Mouse (Mus musculus) neural tube, embryonic 11.5 days (tissue): ENCODE results near the gene Tfcp2l1. TPM values are rescaled to one million over a fixed set of nuclear protein-coding genes. Genes with fewer than 3 reads are reported as not detected.

ENCODE experiments used
- ATAC-seq: fragments of 200-750 bp; cut with Nextera tagmentation; 2 replicates; pipeline ENCODE4 v1.8.0; 2017; ENCODE audit warnings: moderate number of reproducible peaks, mild to moderate bottlenecking, moderate TSS enrichment, moderate library complexity; ENCODE audit not compliant: insufficient read depth, low FRiP score, low TSS enrichment
- DNase-seq: peaks from one replicate; pipeline ENCODE4 v3.0.0-alpha.2; 2015; ENCODE audit warnings: low spot score
- H3K27ac ChIP-seq: fragments of 300-500 bp; sonication (generic); 2 replicates; pipeline ENCODE4 v1.5.1; 2014; ENCODE audit warnings: low read depth, mild to moderate bottlenecking, low read length
- H3K27me3 ChIP-seq: fragments of 300-500 bp; sonication (generic); 2 replicates; pipeline ENCODE4 v1.6.1; 2014; ENCODE audit warnings: mild to moderate bottlenecking, low read length, mixed read lengths; ENCODE audit not compliant: control insufficient read depth, insufficient read depth
- H3K36me3 ChIP-seq: fragments of 300-500 bp; sonication (generic); 2 replicates; pipeline ENCODE4 v1.6.1; 2014; ENCODE audit warnings: mild to moderate bottlenecking, low read length, moderate library complexity, mixed read lengths; ENCODE audit not compliant: control insufficient read depth, insufficient read depth
- H3K4me1 ChIP-seq: fragments of 300-500 bp; sonication (generic); 2 replicates; pipeline ENCODE4 v1.6.1; 2014; ENCODE audit warnings: low read length, mixed read lengths; ENCODE audit not compliant: control insufficient read depth, insufficient read depth
- H3K4me2 ChIP-seq: fragments of 300-500 bp; sonication (generic); 2 replicates; pipeline ENCODE4 v1.6.1; 2014; ENCODE audit warnings: low read depth, mild to moderate bottlenecking, moderate library complexity
- H3K4me3 ChIP-seq: fragments of 300-500 bp; sonication (generic); 2 replicates; pipeline ENCODE4 v1.5.1; 2014; ENCODE audit warnings: low read depth, low read length
- H3K9ac ChIP-seq: fragments of 300-500 bp; sonication (generic); 2 replicates; pipeline ENCODE4 v1.6.1; 2014; ENCODE audit warnings: mild to moderate bottlenecking, low read length
- H3K9me3 ChIP-seq: fragments of 300-500 bp; sonication (generic); 2 replicates; pipeline ENCODE4 v1.6.1; 2016; ENCODE audit warnings: low read length; ENCODE audit not compliant: control insufficient read depth
- WGBS: fragments of 180-500 bp; shearing (Covaris S2); extraction: QIAGEN DNeasy Blood & Tissue Kit; methylation state at CpG from one replicate; pipeline ENCODE4 v1.1.7; 2014; 5-methylcytosine and 5-hydroxymethylcytosine counted together
- polyA plus RNA-seq: library from polyadenylated mRNA; unstranded; fragments of >200 nt; fragmentation: Nextera tagmentation; extraction: Ambion mirVana; gene quantifications from 2 replicates; pipeline ENCODE4 v1.2.1, GENCODE M21; 2014

The Tfcp2l1 gene
- polyA plus RNA-seq, 1 experiment from 2014 or later = 0.08 TPM

DNA sequence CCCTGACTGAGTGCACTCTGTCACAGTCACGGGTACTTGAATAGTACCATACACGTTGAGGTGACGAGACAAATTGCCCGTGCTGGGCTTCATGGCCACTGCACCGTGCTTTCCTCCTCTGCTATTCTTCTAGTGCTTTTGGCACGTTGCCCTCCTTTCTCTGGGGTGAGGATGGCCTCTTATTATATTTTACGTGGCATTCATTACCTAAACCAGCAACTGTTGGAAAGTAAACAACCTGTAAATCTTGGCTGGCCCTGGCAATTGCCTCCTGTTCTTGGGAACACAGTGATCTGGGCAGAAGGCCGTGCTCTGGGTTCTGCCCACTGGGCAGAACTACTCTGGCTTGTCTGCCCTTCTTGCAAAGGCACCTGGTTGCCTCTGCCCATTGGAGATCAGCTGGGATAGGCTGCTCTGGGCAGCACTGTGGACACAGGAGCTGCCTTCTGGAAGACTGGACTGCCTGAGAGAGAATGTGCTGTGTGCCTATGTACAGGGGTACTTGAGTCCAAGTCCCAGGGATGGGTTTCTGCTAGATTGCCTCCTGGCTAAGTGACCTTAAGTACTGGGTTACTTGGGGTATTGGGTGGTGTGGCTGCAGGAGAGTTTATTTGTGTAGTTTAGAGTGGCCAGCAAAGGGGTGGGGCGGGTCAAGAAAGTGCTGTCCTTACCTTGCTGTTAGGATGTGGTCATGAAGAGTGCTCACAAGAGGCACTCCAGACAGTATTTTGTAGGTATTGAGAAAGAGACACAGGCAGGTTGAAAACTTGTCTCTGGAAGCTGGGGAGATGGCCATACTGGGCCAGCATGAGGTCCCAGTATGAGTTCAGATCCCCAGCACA, 15.6 kb downstream of the Tfcp2l1 start:
- H3K27me3 ChIP-seq = no peaks in the 10 kb centered on the region
- WGBS = 48% methylated on average over 9 of the region's 9 CpGs
- ATAC-seq (no peak), DNase-seq (no peak)
- H3K4me3 ChIP-seq = no peak overlapping the region
- no peak overlapping the region for H3K4me2 ChIP-seq
- no peak overlapping the region for H3K9ac ChIP-seq
- H3K9me3 ChIP-seq = no peaks in the 10 kb centered on the region
- H3K36me3 ChIP-seq = no peaks in the 10 kb centered on the region
- H3K4me1 ChIP-seq = no peaks in the 10 kb centered on the region
- no peak overlapping the region for H3K27ac ChIP-seq

DNA sequence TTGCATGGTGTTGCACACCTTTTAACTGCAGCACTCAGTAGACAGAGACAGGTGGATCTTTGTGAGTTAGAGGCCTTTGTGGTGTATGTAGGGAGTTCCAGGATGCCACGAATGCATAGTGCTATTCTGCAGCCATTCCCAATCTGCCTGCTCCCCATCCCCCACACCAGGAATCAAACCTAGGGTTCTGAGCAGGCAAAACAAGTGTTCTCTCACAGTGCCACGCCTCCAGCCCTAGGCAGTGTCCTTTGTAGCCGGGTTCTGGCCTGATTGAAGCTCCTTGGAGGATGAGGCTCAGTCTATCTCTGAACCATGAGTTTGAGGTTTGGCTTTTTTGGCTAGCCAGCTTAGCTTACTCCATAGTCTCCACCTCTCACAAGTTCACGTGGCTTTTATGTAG, 18.0 kb downstream of the Tfcp2l1 start:
- Histone ChIP-seq H3K9me3 (no peaks in the 10 kb centered on the region), H3K9ac (no peak overlapping the region), H3K4me2 (no peak overlapping the region), H3K4me1 (no peaks in the 10 kb centered on the region), H3K27me3 (no peaks in the 10 kb centered on the region), H3K36me3 (no peaks in the 10 kb centered on the region), H3K27ac (no peak overlapping the region), H3K4me3 (no peak overlapping the region)
- ATAC-seq = no peak
- DNase-seq = no peak
- 67% methylated on average over 4 of the region's 4 CpGs for WGBS

DNA sequence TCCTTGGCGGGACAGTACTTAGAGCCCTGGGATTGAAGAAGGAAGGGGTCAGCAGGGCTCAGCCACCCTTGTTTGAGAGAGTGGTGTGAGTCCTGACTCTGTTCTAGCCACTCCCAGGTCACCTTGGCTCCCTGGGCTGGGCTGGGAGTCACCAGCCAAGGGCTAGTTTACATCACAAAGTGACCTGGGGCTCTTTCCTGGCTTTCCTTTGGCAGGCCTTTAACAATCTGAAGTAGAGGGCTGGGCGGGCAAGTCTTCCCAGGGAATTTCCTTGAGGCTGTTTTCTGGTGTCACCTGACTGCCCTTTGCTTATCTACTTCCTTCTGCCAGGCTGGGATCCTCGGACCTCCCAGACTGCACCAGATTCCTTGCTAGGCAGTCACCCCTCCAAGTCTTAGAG, 20.3 kb downstream of the Tfcp2l1 start:
- DNase-seq (no peak), ATAC-seq (no peak)
- H3K4me1 ChIP-seq = no peaks in the 10 kb centered on the region
- H3K4me3 ChIP-seq = no peak overlapping the region
- 22% methylated on average over 3 of the region's 3 CpGs for WGBS
- H3K9ac ChIP-seq = no peak overlapping the region
- no peak overlapping the region for H3K27ac ChIP-seq
- no peak overlapping the region for H3K4me2 ChIP-seq
- H3K36me3 ChIP-seq = no peaks in the 10 kb centered on the region
- no peaks in the 10 kb centered on the region for H3K27me3 ChIP-seq
- H3K9me3 ChIP-seq = no peaks in the 10 kb centered on the region

DNA sequence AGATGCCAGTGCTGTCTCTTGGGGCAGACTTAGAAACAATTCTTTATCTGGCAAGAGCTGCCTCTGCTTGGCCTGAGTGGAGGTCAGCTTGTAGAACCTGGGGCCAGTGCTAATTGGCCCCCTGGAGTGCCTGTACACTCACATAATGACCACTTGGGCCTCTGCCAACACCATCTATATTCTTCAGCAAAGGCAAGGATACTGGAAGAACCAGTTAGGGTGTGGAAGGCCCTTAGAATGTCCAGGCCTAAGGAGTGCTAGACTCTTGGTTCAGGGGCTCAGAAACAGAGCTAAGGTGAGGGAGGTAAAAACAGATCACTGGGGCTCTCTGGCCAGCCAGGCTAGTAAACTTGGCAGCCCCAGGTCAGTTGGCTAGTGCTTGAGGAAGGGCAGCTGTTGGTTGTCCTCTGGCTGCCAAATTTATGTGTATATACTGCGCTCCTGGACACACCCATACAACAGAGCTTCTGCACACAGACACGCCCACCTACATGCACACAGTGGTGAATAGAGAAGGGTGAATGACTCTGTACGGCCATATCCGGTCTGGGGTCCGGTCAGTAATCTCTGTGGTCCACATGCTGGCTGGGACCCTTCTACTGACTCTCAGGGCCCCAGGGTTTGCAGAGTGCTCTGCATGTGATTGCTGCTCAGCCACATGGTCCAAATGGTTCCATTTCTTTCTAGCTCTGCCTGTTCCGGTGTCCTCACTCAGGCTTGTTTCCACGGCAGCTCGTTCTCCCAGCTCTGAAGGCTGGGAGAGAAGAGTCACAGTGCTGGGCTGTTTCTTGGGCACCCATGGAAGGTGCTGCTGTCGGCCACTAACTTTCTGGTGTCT, 22.4 kb downstream of the Tfcp2l1 start:
- no peak overlapping the region for H3K27ac ChIP-seq
- WGBS = 69% methylated on average over 9 of the region's 9 CpGs
- H3K27me3 ChIP-seq = no peaks in the 10 kb centered on the region
- DNase-seq (no peak), ATAC-seq (no peak)
- H3K36me3 ChIP-seq = no peaks in the 10 kb centered on the region
- no peak overlapping the region for H3K4me3 ChIP-seq
- H3K4me2 ChIP-seq = no peak overlapping the region
- H3K9ac ChIP-seq = no peak overlapping the region
- no peaks in the 10 kb centered on the region for H3K4me1 ChIP-seq
- H3K9me3 ChIP-seq = no peaks in the 10 kb centered on the region

DNA sequence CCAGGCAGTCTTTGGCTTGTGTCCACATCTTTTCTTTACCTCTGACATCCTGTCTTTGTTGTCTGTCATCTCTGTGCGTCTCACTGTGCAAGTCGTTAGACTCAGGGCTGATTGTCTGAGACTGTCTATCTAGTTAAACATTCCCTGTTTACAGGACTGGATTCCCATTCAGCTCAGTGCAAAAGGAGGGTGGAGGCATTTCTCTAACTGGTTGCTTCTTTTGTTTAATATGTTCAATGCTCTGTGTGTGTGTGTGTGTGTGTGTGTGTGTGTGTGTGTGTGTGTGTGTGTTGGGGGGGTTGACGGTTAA, 23.0 kb downstream of the Tfcp2l1 start:
- ATAC-seq (no peak), DNase-seq (no peak)
- Histone ChIP-seq H3K9me3 (no peaks in the 10 kb centered on the region), H3K9ac (no peak overlapping the region), H3K4me1 (no peaks in the 10 kb centered on the region), H3K27ac (no peak overlapping the region), H3K27me3 (no peaks in the 10 kb centered on the region), H3K4me2 (no peak overlapping the region), H3K4me3 (no peak overlapping the region), H3K36me3 (no peaks in the 10 kb centered on the region)
- WGBS = 51% methylated on average over 3 of the region's 3 CpGs

DNA sequence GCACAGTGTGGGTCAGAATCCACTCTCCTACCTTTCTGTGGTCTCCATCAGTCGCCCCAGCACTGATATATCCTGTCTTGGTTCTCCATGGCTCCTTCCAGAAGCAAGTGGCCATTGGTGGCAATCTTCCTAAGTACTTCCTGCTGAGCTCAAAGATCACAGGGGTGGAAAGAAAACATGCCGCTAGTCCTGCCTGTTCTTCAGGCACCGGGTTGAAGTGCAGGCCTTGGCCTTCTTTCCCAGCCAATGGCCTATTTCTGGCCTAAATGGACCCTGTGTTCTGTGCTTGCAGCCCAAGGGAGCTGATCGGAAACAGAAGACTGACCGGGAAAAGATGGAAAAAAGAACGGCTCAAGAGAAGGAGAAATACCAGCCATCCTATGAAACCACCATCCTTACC, 31.0 kb downstream of the Tfcp2l1 start:
- Histone ChIP-seq H3K4me3 (no peak overlapping the region), H3K9ac (no peak overlapping the region), H3K27ac (no peak overlapping the region), H3K27me3 (no peaks in the 10 kb centered on the region), H3K4me1 (no peaks in the 10 kb centered on the region), H3K9me3 (no peaks in the 10 kb centered on the region), H3K36me3 (no peaks in the 10 kb centered on the region), H3K4me2 (no peak overlapping the region)
- 84% methylated on average over 6 of the region's 6 CpGs for WGBS
- DNase-seq = no peak
- ATAC-seq = no peak

DNA sequence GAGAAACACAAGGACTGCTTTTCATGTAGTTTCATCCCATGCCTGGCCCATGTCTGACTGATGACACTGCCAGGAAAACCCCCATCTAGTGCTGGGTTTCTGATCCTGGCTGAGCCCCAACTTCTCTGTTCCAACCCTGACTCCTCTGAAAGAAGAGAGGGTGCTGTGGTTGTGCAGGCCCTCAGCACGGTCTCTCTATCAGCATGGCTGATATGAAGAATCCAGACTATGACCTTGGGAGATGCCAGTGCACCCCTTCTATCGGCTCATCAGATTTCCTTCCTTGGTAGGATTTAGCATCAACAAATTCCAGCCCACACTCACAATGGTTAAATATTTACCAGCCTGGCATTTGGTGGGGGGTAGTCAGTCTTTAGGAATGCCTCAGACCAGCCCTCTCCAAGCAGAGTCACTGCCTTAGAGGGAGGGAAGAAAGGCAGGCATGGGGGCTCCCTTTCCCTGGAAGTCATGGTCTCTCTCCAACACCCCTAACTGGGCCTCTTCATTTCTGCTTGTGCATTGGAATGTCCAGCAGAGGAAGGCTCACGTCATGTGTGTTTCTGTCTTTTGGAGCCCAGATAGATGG, 33.2 kb downstream of the Tfcp2l1 start:
- H3K27ac ChIP-seq = no peak overlapping the region
- ATAC-seq = no peak
- no peak overlapping the region for H3K4me2 ChIP-seq
- H3K9me3 ChIP-seq = no peaks in the 10 kb centered on the region
- no peaks in the 10 kb centered on the region for H3K27me3 ChIP-seq
- no peak for DNase-seq
- no peak overlapping the region for H3K9ac ChIP-seq
- WGBS = 73% methylated on average over 3 of the region's 3 CpGs
- no peak overlapping the region for H3K4me3 ChIP-seq
- H3K36me3 ChIP-seq = no peaks in the 10 kb centered on the region
- H3K4me1 ChIP-seq = no peaks in the 10 kb centered on the region

DNA sequence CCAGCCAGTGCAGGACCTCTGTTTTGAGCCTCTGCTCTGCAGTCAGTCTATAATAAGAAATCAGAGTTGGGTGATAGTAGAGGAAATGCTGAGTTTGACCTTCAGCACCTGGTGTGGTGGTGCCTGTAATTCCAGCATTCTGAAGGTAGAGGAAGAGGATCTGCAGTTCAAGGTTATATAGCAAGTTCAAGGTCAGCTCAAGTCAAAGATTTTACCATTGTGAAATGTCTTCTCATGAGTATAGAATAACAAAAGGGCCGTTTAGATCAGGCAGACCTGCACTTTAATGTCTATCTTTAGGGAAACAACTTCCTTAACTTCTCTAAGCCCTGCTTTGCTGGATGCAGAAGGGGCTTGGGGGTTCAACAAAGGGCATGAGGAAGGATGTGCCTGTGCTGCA, 35.3 kb downstream of the Tfcp2l1 start:
- no peak overlapping the region for H3K9ac ChIP-seq
- H3K4me3 ChIP-seq = no peak overlapping the region
- H3K36me3 ChIP-seq = no peaks in the 10 kb centered on the region
- ATAC-seq = no peak
- no peak overlapping the region for H3K27ac ChIP-seq
- H3K4me2 ChIP-seq = no peak overlapping the region
- DNase-seq = no peak
- no peaks in the 10 kb centered on the region for H3K9me3 ChIP-seq
- 61% methylated on average over 1 of the region's 1 CpGs for WGBS
- H3K4me1 ChIP-seq = no peaks in the 10 kb centered on the region
- no peaks in the 10 kb centered on the region for H3K27me3 ChIP-seq
